Mouse (Mus musculus) embryo, embryonic 9.5 days (tissue): ENCODE data around the gene Sec14l3.
"Not testable (repeated sequence)": the region's sequence is repeated elsewhere in the genome, so short reads cannot be mapped to it uniquely, and the experiment has no call there.

Experiments
- DNase-seq: peaks from one replicate; pipeline ENCODE4 v3.0.0-alpha.2; 2017; ENCODE audit errors: extremely low spot score

Sec14l3 gene

DNA sequence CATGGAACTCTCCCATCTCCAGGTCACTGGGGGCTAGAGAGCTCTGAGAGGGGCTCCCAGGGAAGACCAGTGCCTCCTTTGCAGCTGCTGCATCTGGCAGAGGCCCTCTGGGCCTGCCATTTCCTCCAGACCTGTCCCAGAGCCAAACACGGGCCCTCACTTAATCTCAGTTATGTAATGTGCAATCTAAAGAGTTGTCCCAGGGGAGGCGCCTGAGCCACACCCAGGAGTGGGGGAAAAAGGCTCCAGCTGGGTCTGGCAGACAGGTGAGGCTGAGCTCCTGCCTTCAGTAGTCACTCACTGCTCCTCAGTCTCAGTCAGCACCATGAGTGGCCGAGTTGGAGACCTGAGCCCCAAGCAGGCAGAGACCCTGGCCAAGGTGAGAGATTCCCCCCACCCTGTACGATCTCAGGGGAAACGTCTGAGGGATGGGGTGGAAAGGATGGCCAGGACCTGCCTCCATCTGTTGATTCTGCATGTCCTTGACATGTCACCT lies at the start of gene Sec14l3:
Gene Sec14l3, plus strand, starts transcription at position 215 of the 496 bp plus-strand sequence.
- DNase-seq = no peak

GRCm38 (mm10) chr11:4015796-4016195 lies 48.8 kb upstream of the Sec14l3 start:
- DNase-seq = not testable (repeated sequence)

DNA sequence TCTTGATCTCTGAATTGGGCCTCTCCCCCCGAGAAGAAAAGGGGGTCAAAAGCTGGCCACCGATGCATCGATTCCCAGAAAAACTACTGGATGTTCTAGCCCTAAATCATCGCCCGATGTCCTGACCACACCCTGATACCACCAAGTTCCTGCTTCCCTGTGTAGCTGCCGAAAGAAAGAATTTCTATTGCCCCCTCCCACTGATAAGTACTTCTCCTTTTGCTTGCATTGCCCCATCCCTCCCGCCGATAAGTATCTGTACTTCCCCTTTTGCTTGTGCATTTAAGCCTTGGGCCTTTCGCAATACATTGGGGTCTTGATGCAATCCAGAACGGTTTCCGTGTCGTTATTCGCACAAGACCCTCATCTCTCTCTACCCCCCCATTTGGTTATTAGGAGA lies 42.5 kb upstream of the Sec14l3 start:
- not testable (repeated sequence) for DNase-seq

GRCm38 (mm10) chr11:4023321-4023720 lies 41.3 kb upstream of the Sec14l3 start:
- no peak for DNase-seq

- no peak for DNase-seq
These were observed 37.6 kb upstream of the Sec14l3 start for GRCm38 (mm10) chr11:4027066-4027465.

DNA sequence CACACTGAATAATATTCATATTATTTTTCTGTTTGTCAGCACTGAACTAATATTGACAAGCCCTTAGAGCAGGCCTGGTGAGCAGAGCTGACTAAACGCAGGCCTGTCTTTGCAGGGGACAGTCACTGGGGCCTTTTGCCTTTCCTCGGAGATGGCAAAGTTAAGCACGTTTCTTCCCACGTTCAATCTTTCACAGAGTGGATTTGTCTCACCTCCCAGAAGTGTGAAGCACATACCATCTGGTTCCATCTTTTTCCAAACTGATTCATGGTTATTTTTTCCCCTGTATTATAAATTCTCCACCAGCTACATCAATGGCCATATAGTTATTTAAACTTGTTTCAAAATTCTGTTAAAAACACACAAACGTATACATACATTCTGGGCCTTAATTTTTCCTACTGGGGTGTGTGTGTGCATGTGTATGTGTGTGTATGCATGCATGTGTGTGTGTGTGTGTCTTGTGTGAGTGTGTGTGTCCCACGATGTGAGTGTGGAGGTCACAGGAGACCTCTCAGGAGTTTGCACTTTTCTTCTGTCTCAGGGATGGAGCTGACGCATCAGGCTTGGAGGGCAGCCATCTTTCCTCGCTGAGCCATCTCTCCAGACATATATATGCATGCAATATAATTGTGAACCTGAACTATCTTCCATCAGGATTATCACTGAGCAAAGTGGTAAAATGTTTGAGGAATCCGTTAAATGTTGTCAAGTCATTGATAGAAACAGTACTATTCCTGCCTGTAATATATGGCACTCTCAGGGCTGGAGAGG lies 36.9 kb upstream of the Sec14l3 start:
- no peak for DNase-seq

DNA sequence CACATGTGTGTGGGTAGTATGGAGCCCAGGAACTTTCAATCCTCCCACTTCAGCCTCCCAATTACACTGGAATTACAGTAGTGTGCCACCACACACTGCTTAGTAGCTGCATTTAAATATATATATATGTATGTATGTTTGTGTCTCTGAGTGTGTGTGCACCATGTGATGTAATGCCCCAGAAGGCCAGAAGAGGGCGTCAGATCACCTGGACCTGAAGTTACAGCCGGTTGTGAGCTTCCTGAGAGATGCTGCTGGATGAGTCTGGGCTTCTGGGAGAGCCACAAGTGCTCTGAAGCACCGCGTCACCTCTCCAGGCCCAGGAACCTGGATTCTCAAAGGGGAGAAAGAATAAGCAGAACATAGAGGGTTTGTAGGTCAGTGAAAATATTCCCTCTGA lies 35.3 kb upstream of the Sec14l3 start:
- DNase-seq = no peak

DNA sequence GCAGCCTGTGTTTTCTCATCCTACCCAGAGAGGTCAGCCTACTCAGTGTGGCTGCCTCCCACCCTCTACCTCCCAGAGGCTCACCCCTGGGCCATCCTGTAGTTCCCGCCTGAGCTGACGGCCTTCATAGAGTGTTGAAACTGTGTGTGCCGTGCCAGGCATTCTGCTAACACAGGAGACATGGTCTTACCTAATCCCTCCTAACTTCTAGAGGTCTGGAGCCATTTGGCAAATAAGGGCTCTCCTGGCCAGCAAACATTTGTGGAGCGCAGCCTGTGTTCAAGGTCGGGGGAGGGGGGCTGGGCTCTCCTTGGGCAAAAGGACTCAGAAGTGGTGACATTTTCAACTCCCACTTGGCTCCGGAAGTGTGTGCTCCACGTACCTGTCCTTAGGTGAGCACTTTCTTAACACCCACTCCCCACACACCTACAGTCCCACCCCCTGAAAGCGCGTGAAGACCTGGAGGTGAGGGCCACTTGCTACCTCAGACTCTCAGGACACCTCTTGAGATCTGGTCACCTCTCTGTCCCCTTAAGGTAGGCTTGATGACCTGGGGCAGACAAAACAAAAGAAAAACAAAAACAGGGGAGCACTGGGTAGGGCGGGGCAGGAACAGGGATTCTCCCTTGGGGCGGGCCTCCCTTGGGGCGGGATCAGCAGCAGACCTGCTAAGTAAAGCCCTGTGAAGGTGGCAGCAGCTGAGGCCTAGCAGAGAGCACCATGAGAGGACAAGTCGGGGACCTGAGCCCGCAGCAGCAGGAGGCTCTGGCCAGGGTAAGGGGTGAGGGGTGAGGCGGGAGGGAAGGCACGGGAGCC lies 33.3 kb upstream of the Sec14l3 start, which contains the start of gene Sec14l4:
Gene Sec14l4, plus strand, starts transcription at position 337 of the 816 bp plus-strand sequence.
- no peak for DNase-seq

- no peak for DNase-seq
These were observed 32.7 kb upstream of the Sec14l3 start for GRCm38 (mm10) chr11:4031961-4032360.

GRCm38 (mm10) chr11:4033471-4033870 lies 31.2 kb upstream of the Sec14l3 start:
- DNase-seq = no peak

GRCm38 (mm10) chr11:4034169-4034568 lies 30.5 kb upstream of the Sec14l3 start:
- DNase-seq = no peak

GRCm38 (mm10) chr11:4035116-4035892 lies 29.3 kb upstream of the Sec14l3 start:
- DNase-seq = no peak

GRCm38 (mm10) chr11:4035916-4036315 lies 28.7 kb upstream of the Sec14l3 start:
- no peak for DNase-seq

- DNase-seq = no peak
These were observed 28.1 kb upstream of the Sec14l3 start for GRCm38 (mm10) chr11:4036365-4037084.

DNA sequence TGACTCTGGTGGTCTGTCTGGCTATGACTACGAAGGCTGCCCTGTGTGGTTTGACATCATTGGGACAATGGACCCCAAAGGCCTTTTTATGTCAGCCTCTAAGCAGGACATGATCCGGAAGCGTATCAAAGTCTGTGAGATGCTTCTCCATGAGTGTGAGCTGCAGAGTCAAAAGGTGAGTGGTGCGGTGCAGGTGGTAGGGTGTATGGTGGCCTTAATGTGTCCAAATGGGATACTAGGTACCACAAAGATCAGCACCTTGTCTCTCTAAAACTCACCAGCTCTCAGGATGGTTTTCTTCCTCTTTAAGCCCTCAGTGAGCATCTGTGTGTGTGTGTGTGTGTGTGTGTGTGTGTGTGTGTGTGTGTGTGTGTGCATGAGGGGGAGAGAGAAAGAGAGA lies 24.7 kb upstream of the Sec14l3 start:
- no peak for DNase-seq

DNA sequence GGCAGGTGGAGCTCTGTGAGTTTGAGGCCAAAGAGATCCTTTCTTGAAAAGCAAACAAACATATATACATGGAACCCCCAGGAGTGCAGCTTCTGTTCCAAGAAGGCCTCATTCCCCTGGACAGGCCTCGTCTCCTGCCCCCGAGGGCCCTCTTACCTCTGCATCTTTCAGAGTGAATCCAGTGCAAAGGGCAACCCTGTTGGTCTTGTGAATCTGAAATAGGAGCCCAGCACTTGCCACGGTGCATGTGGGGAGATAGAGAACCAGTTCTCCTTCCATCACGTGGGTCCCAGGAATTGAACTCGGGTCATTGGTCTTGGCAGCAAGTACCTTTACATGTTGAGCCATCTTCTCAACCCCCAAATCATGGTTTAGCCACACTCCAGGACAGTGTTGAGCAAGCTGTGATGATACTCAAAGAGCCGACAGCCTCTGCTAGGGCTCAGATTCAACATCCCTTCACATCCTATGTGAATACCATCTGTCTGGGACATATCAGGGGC lies 23.5 kb upstream of the Sec14l3 start:
- DNase-seq = no peak

- no peak for DNase-seq
These were observed 21.6 kb upstream of the Sec14l3 start for GRCm38 (mm10) chr11:4043081-4043480.

- no peak for DNase-seq
These were observed 18.1 kb upstream of the Sec14l3 start for GRCm38 (mm10) chr11:4046526-4046925.

DNA sequence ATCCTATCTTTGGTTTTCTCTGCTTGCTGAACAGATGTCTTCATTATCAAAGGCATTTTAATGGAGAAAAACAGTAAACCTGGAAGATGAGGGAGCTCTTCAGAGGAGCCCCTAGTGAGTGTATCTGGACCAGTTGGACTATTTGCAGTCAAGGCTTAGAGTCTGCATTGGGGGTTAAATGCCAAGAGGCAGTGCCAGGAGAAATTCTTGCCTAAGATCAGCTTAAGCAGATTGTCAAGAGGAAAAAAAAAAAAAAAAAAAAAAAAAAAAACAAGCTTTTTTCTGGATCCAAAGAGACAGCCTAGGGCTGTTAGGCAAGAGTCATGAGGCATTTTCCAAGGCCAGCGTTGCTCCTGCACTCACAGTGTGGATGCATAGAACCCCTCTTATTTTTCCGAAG lies 16.9 kb upstream of the Sec14l3 start:
- DNase-seq = no peak

DNA sequence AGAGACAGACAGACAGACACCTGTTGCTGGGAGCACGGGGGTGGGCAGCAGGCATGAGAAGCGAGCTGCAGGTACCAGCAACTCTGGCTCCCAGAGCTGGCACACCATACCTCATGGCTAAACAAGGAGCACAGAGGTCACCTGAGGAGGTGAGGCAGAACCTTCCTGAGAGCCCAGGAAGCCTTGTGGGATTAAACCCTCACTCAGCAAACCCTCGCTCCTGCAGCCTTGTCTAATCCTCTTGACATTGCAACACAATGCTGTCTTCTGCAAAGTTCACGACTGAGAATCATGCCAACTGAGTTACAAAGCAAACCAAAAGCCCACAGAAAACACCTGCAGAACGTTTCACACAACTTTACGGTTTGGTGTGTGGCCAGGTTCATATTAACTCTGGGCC lies 16.2 kb upstream of the Sec14l3 start:
- DNase-seq = no peak

GRCm38 (mm10) chr11:4053586-4053985 lies 11.1 kb upstream of the Sec14l3 start:
- DNase-seq = peak; percentile 68
